Mouse (Mus musculus) adrenal gland, adult 8-10 months (tissue): Measurements from ENCODE around the gene Mtpn. TPM values are rescaled to one million over a fixed set of nuclear protein-coding genes. Genes with fewer than 3 reads are reported as not detected.

ENCODE experiments used
- DNase-seq: peaks from one replicate; pipeline ENCODE4 v3.0.0; 2022
- total RNA-seq, 4 experiments: library from RNA; stranded (reverse); gene quantifications; 2 replicates each; pipeline ENCODE4 v1.2.4; 2022

Gene Mtpn
- total RNA-seq = 100 to 1,000 TPM; 115 to 147 (median 119) TPM

DNA sequence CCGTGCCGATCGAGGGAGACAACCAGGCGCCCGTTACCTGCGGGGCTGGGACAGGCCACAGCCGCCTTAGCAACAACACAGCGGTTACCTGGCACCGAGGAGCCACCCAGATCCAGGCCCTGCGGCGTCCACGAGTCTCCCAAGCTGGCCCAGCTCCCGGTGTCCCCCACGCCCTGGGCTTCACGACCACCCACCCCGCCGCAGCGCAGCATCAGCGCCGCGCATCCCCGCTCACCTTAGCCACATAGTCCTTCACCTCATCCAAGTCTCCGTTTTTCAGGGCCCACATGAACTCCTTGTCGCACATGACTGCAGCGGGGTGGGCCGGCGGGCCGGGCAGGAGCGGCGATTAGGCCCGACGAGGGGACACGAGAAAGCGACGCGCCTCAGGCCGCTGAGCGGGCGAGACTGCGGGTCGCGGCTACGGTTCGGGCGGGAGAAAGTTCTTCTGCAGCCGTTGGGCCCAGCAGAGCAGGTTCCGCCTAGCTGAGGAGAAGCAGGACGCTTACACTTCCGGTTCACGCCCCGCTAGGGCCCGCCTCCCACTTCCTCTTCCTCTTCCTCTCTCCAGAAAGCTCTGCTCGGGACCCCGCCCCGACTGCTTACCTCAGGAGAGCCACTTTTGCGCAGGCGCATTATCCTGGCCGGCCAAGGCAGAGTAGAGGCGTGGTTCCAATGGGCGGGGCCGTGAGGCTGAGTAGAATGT, at the start of gene Mtpn:
Gene Mtpn, minus strand, starts transcription at position 585 of the 706 bp plus-strand sequence.
- peak; percentile 99 for DNase-seq

DNA sequence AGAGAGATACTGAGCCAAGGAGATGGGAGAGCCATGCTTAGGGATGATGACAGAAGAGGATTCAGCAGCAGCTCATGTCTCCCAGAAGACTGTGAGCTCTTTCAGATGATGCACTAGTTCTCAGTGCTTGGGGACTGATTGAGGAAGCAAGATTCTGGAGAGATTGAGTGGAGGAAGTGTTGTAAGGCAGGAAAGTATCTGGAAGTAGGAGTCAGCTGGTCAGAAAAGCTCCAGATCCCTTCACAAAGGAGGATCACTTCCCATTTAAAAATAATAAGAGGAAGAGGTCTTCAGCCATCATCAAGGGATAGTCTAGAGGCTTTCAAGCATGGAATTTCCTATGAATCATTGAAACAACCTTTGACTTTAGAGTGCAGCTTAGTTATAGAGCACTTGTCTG, 29.0 kb upstream of the Mtpn start:
- DNase-seq = no peak

DNA sequence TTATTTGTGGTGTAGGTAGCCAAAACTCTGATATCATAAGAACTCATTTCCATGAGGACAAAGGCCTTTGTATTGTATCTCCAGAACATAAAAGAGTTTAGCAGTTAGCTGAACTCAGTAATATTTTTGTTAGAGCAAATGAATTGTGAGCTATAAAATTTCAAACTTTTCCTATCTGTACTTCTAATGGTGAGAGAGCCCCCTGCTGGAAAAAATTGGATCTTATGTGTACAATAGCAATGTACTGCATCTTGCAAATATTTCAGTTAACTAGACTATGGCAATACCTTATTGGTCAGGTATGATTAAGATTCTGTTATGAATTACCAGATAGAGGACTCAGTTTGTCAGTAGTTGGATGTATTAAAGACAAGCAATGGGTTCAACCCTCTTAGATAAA, 28.1 kb upstream of the Mtpn start:
- no peak for DNase-seq

DNA sequence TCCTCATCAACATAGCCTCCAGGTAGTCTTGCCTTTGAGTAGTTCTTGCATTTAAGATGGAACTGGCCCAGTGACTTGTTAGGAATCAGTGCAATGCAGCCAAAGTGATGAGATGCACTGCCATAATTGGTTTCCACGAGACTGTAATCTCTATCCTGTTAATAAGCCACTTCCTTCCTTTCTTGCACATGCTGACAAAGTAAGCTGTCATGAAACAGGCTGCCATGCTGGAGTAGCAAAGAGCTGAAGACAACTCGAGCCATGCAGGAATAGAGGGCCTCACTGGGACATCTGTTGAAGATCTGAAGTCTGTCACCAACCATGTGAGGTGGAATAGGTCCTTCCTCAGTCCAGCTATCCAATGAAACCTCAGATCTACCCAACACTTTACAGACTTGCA, 20.3 kb upstream of the Mtpn start:
- DNase-seq = no peak

DNA sequence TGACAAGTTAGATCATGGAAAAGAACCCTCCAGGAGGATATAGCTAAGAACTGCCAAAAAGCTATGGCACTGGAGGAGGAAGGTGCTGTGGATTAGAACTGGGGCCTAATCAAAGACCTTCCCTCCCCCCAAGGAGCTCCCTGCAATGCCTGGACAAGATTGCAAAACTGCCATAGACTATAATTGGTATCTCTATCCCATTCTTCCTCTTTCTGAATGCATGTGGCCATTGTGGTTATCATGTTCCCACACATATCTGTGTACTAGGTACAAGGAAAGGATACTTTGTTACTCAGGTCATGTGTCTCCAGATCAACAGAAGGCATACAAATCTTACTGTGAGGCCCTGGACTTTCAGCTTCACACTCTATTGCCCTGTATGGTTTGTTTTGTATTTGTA, 4.7 kb upstream of the Mtpn start:
- no peak for DNase-seq

DNA sequence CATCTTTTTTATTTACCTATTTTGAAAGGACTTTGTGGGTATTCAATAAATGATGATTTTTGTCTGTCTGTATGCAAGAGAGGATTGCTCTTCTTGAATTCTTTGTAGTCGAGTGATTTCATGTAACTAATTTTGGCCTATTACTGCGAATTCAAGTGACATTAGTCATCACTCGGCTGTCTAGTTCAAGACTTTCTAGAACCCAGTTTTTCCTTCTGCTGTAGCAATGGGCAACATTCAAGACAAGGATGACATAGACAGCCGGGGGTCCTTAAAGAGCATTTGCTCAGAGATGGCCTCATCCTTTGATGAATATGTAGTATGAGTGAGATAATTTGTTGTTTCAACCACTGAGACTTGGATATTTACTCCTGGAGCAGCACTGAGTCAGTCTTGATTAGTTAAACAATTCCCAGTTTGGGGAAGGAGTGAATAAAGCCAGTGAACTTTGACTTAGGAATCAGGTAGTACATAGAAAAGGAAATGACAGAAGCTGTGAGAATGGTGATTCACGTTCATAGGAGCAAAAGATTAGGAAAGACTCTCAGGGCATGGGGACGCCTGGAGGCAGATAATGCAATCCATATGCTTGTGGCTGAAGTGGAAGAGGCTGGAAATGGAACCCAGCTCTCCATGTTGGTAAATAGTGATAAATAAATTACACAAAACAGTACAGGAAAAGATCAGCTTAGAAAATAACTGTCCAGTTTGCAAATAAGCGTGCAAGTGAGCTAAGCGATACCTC, 3.1 kb upstream of the Mtpn start:
- no peak for DNase-seq

DNA sequence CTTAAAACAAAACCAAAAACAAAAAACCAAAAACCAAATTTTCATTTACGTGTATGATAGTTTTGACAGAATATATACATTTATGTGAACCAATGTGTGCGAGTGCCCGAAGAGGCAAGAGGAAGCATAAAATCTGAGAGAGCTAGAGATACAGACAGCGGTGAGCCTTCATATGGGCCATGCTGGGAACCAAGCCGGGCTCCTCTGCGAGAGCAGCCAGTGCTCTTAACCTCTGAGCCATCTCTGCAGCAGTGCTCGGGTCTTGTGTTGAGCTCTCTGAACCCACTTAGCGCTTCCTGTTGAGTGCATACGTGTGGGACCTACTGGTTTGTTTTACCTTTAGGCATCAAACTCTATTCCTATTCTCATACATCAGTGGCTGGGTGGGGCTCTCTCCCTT, 689 bp upstream of the Mtpn start:
- DNase-seq = no peak

DNA sequence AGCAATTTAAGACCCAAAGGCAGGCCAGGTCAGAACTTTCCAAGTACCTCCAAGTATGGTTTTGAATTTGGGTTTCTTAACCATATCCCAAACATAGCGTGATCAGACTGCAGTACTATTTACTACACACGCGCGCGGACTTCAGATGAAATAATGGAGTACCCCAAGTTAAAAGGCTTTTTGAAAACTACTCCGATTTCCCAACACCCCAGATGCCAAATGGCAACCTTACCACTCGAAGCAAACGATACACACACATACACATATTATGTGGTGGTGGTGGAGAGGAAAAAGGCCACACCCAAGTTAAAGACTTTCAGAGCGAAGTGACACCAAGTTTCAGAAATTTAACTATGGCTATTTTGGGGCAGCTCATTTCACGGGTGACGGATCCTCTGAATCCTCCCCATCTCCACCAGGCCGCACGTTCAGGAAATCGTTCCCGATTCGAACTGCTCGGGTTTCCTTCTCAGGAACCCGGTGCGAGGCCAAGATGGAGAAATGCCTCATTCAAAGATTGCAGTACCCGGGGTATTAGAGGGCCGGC, 858 bp downstream of the Mtpn start:
- no peak for DNase-seq

DNA sequence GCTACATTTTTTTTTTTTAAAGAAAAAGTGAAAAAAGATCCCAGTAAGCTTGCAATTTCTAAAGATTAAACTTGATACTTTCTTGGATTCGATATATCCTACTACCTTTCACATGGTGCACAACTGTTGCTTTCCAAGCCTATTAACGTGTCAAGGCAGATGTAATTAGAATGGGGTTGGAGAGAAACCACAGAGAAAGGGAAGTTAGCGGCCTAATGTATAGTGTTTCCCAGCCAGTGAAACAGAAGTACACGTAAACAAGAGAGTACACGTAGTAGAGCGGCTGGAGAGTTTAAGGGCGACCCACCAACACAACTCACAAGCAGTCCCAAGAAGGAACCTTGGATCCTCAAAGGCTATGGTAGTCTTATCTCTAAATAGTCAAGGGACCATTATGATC, 3.7 kb downstream of the Mtpn start:
- no peak for DNase-seq

DNA sequence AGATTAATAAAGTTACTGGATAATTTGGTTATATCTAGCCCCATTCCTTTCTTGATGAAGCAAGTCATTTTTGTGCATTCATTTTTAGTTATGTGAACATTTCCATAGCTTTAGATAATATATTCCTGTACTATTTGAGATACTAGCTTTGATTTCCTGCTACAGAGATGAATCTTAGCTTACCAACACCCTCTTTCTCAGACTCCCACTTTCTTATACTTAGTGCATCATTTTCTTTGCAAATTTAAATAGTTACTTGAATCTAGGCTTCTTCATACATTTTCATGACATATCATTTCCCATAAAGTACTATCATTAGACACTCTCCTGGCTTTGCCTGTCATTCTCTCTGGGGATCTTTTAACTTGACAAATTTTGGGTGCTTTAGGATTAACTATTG, 26.3 kb downstream of the Mtpn start:
- no peak for DNase-seq

DNA sequence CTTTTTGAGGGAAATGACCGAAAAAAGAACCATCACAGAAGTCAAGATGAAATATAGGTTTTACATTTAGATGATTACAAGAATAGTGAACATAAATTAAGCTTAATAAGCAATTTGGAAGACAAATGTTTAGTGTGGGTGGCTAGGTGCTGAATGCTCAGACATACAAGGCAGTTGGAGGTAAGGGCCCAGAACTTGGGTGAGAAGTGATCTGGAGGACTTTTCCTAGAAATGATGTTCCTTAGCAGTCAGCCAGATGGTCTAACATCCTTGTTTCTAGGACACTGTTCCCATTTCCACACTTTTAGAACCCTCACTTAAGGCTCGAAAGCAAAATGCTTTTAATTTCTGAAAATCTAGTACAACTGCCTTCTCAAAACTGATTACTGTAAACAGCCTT, 34.9 kb downstream of the Mtpn start:
- no peak for DNase-seq

DNA sequence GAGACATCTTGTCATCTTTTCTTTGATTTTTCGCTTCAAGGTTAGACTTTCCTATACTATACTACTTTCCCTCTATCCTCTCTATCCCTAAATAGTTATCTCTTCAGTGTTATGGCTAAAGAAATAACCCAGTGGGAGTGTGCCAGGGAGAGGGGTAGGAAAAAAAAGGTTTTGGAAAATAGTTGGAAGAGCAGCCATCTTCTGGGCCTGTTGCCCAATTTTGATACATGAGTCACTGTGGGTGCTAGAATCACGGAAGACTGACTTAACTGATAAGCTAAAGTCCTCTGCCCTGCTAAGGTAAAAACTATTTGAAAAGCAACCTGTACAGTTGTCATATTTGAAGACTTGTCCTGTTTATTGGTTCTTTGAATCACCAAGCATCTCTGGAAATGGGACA, 36.8 kb downstream of the Mtpn start:
- no peak for DNase-seq

DNA sequence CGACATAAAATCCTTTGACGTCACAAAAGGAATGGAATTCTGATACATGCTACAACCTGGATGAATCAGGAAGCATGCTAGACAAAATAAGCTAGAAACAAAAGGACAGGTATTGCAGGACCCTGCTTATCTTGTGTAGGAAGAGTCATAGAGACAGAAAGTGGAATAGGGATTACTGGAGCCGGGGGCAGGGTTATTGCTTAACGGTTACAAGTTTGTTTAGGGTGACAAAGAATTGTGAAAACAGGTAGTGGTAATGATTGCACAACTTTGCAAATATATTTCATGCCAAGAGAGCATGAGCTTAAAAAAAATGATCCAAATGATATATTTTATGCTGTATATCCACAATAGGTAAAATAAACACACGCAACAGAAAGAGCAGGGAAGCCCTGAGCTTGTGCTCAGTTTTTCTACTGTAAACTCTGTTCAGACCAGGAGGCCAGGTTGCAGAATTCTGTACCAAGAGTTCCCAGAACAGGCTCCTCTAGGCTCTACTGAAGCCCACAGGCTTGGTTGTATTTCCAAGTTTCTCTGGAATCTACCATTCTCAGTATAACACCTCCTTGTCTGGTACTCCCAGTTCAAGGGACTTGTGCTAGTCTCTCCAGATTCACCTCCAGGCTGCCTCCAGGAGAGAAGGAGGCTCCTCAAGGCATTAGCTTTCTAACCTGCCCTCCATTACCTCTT, 39.6 kb downstream of the Mtpn start:
- DNase-seq = no peak

DNA sequence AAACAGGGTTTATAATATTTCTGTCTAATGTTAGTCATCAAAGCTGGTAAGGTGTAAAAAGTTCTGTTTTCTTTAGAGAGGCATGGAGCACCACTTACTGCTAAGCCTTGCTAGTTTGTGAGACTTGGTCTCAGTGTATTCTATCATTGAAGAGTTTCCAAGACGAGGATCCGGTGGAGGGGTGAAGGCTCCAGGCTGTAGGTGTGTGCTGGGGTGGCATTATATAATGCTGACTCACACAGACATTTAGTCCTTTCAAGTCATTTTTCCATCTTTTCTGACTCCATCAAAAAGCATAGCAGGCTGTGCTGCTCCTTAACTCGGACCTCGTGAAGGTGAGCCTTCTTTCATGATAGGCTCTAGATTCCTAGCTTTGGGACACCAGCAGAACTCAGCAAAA, 42.3 kb downstream of the Mtpn start:
- DNase-seq = no peak

DNA sequence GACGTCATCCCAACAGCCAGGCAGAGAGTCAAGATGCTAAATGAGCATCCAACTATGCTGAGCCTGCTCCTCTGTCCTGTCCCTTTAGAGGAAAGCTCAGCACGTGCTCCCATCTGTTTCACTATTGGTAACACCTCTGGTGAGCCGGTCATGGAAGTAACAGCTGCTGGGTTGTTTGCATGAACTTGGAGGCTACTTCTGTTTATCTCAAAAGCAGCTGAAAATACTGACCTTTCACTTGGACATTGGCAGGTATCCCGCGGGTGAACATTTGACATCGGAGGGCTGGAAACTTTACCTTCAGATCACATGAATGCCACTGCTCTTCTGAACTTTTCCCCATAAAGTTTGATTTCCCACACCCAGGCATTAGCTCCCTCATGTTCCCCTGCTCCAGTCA, 45.8 kb downstream of the Mtpn start:
- DNase-seq = no peak

DNA sequence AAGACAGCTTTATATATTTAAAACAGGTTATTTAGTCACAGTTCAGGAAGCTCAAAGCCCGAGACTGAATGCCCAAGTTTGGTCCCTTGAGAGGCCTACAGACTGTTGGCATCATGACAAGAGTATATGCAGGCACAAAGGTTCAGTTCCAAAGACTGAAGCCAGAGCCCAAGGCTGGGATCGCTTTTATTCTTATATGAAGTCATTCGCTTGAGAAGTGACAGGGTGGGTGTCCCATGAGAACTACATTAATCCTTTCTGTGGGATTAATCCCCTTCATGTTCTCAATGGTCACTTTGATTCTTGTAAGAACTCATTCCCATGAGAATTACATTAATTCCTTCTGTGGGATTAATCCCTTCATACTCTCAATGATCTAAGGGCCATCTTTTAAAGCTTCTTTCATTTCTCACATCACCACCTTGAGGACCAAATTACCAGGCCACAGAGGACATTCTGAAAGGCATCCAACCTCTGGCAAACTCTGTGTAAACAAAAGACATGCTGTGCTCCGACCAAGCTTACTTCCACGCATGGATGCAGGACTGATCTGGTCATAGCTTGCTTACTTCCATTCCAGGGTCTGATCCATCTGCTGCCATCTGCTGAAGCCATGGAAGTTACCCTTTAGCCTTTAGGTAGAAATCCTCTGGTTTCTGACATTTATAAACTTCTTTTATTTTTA, 59.9 kb downstream of the Mtpn start:
- no peak for DNase-seq

DNA sequence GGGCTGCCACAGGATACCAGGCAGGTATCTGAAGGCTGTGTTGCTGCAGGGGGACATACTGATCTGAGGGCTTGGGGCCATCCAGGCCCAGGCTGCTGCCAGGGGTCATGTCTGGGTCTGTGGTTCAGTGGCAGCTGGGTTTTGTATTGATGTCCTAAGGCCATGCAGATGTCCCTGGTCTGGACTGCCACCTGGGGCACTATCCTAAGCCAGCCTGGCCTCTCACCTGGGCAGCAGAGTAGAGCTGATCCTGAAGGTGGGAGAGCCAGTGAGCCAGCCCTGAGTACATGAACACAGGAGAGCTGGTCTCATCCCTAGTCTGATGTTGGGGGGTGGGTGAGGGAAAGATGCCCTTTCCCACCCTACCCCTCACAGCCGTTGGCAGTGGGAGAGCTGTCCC, 62.9 kb downstream of the Mtpn start:
- DNase-seq = no peak

DNA sequence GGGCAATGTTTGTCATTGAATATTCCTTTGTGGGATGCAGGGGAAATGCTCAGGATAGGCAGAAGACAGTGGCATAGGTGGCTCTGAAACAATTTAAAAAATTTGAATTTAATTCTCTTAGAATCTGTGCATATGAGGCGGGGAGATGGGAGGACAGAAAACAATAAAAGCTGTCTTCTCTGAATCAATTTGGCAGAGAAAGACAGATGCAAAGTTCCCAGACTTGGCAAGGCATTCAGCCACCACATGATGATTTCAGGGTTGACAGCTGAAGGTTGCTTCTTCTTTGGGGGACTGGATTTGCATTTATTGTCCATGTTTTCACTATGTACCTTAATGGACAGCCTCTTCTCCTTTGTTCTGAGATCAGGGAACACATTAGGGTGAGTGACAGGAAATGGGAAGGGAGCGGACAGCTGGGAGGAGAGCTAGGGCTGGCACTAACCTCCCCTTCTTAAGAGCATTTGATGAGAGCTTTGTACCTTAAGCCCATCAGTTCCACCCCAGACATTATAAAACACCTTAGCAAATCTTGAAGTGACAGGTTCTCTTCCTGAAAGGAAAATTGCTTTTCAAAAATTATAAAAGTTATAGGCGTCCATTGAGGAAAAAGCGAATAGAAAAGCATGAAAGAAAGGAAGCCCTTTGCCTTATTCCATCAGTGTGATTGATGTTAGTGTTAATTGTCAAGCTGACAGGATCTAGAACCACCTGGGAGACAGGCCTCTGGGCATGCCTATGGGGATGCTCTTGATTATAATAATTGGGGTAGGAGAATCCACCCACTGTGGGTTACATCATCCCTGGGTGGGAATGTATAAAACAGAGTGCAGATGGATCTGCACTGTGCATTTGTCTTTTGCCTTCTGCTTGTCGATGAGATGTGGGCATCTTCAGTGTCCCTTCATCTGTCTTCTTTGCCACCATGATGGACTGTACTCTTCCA, 76.0 kb downstream of the Mtpn start:
- DNase-seq = no peak

DNA sequence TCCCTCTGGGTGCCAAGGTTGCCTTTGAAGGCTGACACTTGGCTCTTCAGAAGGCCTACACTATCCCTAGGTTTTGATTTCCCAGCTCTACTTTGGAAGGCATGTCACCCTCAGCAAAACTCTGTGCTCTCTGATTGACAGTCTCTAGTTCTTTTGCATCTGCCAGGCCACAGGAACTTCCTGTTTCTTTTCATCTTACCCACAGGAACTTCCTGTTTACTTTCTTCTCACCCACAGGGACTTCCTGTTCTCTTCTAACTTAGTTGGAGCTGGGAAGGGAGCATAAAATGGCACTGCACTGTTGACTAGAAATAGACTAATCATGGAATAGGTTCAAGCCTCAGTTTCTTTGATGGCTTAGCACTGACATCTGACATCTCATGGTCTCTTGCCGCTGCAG, 77.2 kb downstream of the Mtpn start:
- DNase-seq = no peak
